In genomic region chr6:140357901-140358300, GRCm38 (mm10) we compare ENCODE assay signal across 26 mouse cellular contexts.
A peak's percentile ranks its signal among the peaks of the same experiment; 100 is the strongest.
DNase-seq lines count a peak whose midpoint lies in the region; ATAC-seq and TF ChIP-seq lines count a peak whose summit lies in the region.
"Had no signal": no experiment of that assay in that cellular context is flagged by ENCODE, and none has a peak within 500 bp of the region (broad histone marks: within the 10 kb centered on the region; RNA-seq: fewer than 3 reads in every experiment).

No protein-coding gene starts in this region.

- WGBS in kidney, postnatal 0 days: 31% methylated on average over 2 of the region's 2 CpGs
- WGBS in liver, embryonic 12.5 days (ENCODE audit: insufficient replicate concordance): 58% methylated on average over 2 of the region's 2 CpGs
- WGBS in thymus, adult 2 months: 61% methylated on average over 2 of the region's 2 CpGs

- no peaks in the 10 kb centered on the region for H3K27me3 ChIP-seq in kidney, postnatal 0 days (ENCODE audit: insufficient read depth, low read length)
- H3K27me3 ChIP-seq in Patski: no peaks in the 10 kb centered on the region
- no peaks in the 10 kb centered on the region for H3K27me3 ChIP-seq in liver, embryonic 12.5 days (replicated peaks)
- H3K27me3 ChIP-seq in thymus, adult 2 months (ENCODE audit: control insufficient read depth, insufficient read depth, low read length): no peaks in the 10 kb centered on the region
- H3K27me3 ChIP-seq: CH12.LX; embryonic facial prominence, embryonic 12.5 days; embryonic facial prominence, embryonic 15.5 days; forebrain, embryonic 13.5 days; forebrain, embryonic 15.5 days had no signal

- in situ Hi-C loops in Patski (cut with MboI; ENCODE audit: low pct_unique_long_range_greater_than_20kb): no loop called here

- H3K4me1 ChIP-seq in kidney, postnatal 0 days (replicated peaks; ENCODE audit: insufficient read depth, low read length): no peaks in the 10 kb centered on the region
- no peaks in the 10 kb centered on the region for H3K4me1 ChIP-seq in liver, embryonic 12.5 days
- no peaks in the 10 kb centered on the region for H3K4me1 ChIP-seq in thymus, adult 2 months (replicated peaks; ENCODE audit: control insufficient read depth, insufficient read depth, low read length)
- H3K4me1 ChIP-seq: embryonic facial prominence, embryonic 12.5 days; embryonic facial prominence, embryonic 15.5 days; forebrain, embryonic 13.5 days; forebrain, embryonic 15.5 days had no signal

- ATAC-seq in kidney, postnatal 0 days (replicated peaks; ENCODE audit: low FRiP score, low read depth): no peak
- peak; percentile 61 for ATAC-seq in Patski
- ATAC-seq in liver, embryonic 12.5 days: no peak
- ATAC-seq: CD4-positive, CD25-positive, alpha-beta regulatory T cell, adult 4 months; forebrain, embryonic 13.5 days; forebrain, embryonic 15.5 days; forebrain, postnatal 0 days had no signal

- no peak for TF ChIP-seq POLR2A in thymus, adult 2 months (IDR thresholded peaks at IDR 0.05; ENCODE audit: control insufficient read depth, extremely low read depth, insufficient read depth, low read length, poor library complexity)

- H3K4me2 ChIP-seq in kidney, postnatal 0 days (ENCODE audit: low read length): no peak overlapping the region
- no peak overlapping the region for H3K4me2 ChIP-seq in liver, embryonic 12.5 days
- H3K4me2 ChIP-seq: embryonic facial prominence, embryonic 12.5 days; embryonic facial prominence, embryonic 15.5 days; forebrain, embryonic 13.5 days; forebrain, embryonic 15.5 days had no signal

- TF ChIP-seq CTCF in kidney, postnatal 0 days (IDR thresholded peaks at IDR 0.05; ENCODE audit: low read depth): no peak
- no peak for TF ChIP-seq CTCF in Patski (IDR thresholded peaks at IDR 0.05)
- no peak for TF ChIP-seq CTCF in thymus, adult 2 months (IDR thresholded peaks at IDR 0.05; ENCODE audit: borderline replicate concordance, control insufficient read depth, extremely low read depth, insufficient read depth, low read length, poor library complexity)

- no peak overlapping the region for H3K27ac ChIP-seq in kidney, postnatal 0 days
- no peak overlapping the region for H3K27ac ChIP-seq in liver, embryonic 12.5 days
- no peak overlapping the region for H3K27ac ChIP-seq in thymus, adult 2 months (ENCODE audit: control insufficient read depth, insufficient read depth, low read length)
- H3K27ac ChIP-seq: embryonic facial prominence, embryonic 12.5 days; embryonic facial prominence, embryonic 15.5 days; forebrain, embryonic 13.5 days; forebrain, embryonic 15.5 days had no signal

- peak; percentile 57 for DNase-seq in kidney, postnatal 0 days (ENCODE audit: low spot score)
- DNase-seq in kidney, adult 9 months: no peak
- DNase-seq in 3T3-L1 (ENCODE audit: low read depth, low spot score): peak; percentile 51
- DNase-seq in Patski (ENCODE audit: low read depth, low spot score): no peak
- DNase-seq in naive thymus-derived CD4-positive, alpha-beta T cell, adult 2 months (ENCODE audit: low read depth): peak; percentile 12
- DNase-seq in thymus, adult 2 months: no peak
- DNase-seq: adrenal gland, adult 2 months; adrenal gland, postnatal 10 days; adrenal gland, postnatal 25 days; B cell, adult 2 months; cerebellum, adult 11 months; cerebellum, adult 18-20 months; cerebellum, adult 8-10 months; cerebellum, adult 9-11 months; cerebellum, postnatal 14 days; cerebellum, postnatal 36 days; embryo, embryonic 11 days; forebrain, postnatal 0 days had no signal

- H3K9me3 ChIP-seq in kidney, postnatal 0 days (replicated peaks; ENCODE audit: low read length): no peaks in the 10 kb centered on the region
- no peaks in the 10 kb centered on the region for H3K9me3 ChIP-seq in liver, embryonic 12.5 days (replicated peaks)
- H3K9me3 ChIP-seq: embryonic facial prominence, embryonic 12.5 days; embryonic facial prominence, embryonic 15.5 days; forebrain, embryonic 13.5 days; forebrain, embryonic 15.5 days had no signal

- no peak overlapping the region for H3K4me3 ChIP-seq in kidney, postnatal 0 days (replicated peaks; ENCODE audit: low read depth, low read length)
- H3K4me3 ChIP-seq in liver, embryonic 12.5 days: no peak overlapping the region
- no peak overlapping the region for H3K4me3 ChIP-seq in thymus, adult 2 months (ENCODE audit: control insufficient read depth, insufficient read depth, low read length)
- H3K4me3 ChIP-seq: embryonic facial prominence, embryonic 12.5 days; embryonic facial prominence, embryonic 15.5 days; forebrain, embryonic 13.5 days; forebrain, embryonic 15.5 days had no signal

- no peaks in the 10 kb centered on the region for H3K36me3 ChIP-seq in kidney, postnatal 0 days (ENCODE audit: insufficient read depth, low read length)
- H3K36me3 ChIP-seq in liver, embryonic 12.5 days: no peaks in the 10 kb centered on the region
- H3K36me3 ChIP-seq in thymus, adult 2 months (ENCODE audit: control insufficient read depth, insufficient read depth, low read length): no peaks in the 10 kb centered on the region
- H3K36me3 ChIP-seq: embryonic facial prominence, embryonic 12.5 days; embryonic facial prominence, embryonic 15.5 days; forebrain, embryonic 15.5 days; G1E had no signal

- no peak overlapping the region for H3K9ac ChIP-seq in kidney, postnatal 0 days (ENCODE audit: low read depth, low read length)
- H3K9ac ChIP-seq in liver, embryonic 12.5 days: no peak overlapping the region
- H3K9ac ChIP-seq: embryonic facial prominence, embryonic 12.5 days; embryonic facial prominence, embryonic 15.5 days; forebrain, embryonic 13.5 days; forebrain, embryonic 15.5 days; forebrain, postnatal 0 days had no signal

- POLR2A ChIA-PET in Patski (lab: Charles Lee): interaction anchor here (0.8 kb wide), 1 partner anchor 14 kb away, joined by 3 read pairs; no protein-coding TSS in a partner anchor

- CTCF ChIA-PET in Patski (lab: Charles Lee): interaction anchor here (0.9 to 1.4 kb wide), 3 partner anchors 9 to 19 kb away, joined by 3 to 8 read pairs (median 5); no protein-coding TSS in a partner anchor

Comparison
In these comparisons a context has a peak if more than half of its experiments do, and no peak if none do; other contexts are left out.
1. DNase-seq: peak in kidney, postnatal 0 days (single experiment), 3T3-L1 (single experiment) and naive thymus-derived CD4-positive, alpha-beta T cell, adult 2 months (single experiment); none in kidney, adult 9 months (single experiment), Patski (single experiment) and thymus, adult 2 months (single experiment).